ENCODE assay signal across 11 mouse cellular contexts in genomic region chr5:127234715-127235114, GRCm38 (mm10). TPM values are rescaled to one million over a fixed set of nuclear protein-coding genes. Genes with fewer than 3 reads are reported as not detected.
A peak's percentile ranks its signal among the peaks of the same experiment; 100 is the strongest.
DNase-seq lines count a peak whose midpoint lies in the region; ATAC-seq and TF ChIP-seq lines count a peak whose summit lies in the region.
"Had no signal": no experiment of that assay in that cellular context is flagged by ENCODE, and none has a peak within 500 bp of the region (broad histone marks: within the 10 kb centered on the region; RNA-seq: fewer than 3 reads in every experiment).

No protein-coding gene starts in this region.

- 4% methylated on average over 7 of the region's 7 CpGs for WGBS in kidney, embryonic 16.5 days
- WGBS in hindbrain, embryonic 13.5 days, result under 1% methylated on average over 7 of the region's 7 CpGs
- 5% methylated on average over 7 of the region's 7 CpGs for WGBS in neural tube, embryonic 11.5 days
- 7% methylated on average over 7 of the region's 7 CpGs for WGBS in intestine, postnatal 0 days
- 7% methylated on average over 7 of the region's 7 CpGs for WGBS in heart, embryonic 10.5 days

- H3K9ac ChIP-seq in kidney, embryonic 16.5 days (replicated peaks; ENCODE audit: low read length), result no peak overlapping the region
- no peak overlapping the region; the same call in 1 of the 2 replicates for H3K9ac ChIP-seq in hindbrain, embryonic 13.5 days
- H3K9ac ChIP-seq in neural tube, embryonic 11.5 days (ENCODE audit: low read length), result no peak overlapping the region; the same call in 1 of the 2 replicates
- H3K9ac ChIP-seq in intestine, postnatal 0 days (ENCODE audit: low read depth, low read length), result no peak overlapping the region
- H3K9ac ChIP-seq: heart, embryonic 15.5 days had no signal

- TF ChIP-seq CTCF in intestine, postnatal 0 days (IDR thresholded peaks at IDR 0.05; ENCODE audit: low read depth), result no peak

- peaks cover 6% of the 10 kb centered on the region; the same call in 1 of the 2 replicates for H3K4me1 ChIP-seq in kidney, embryonic 16.5 days (ENCODE audit: insufficient read depth, low read length)
- peaks cover 15% of the 10 kb centered on the region for H3K4me1 ChIP-seq in hindbrain, embryonic 13.5 days (replicated peaks)
- peaks cover 8% of the 10 kb centered on the region for H3K4me1 ChIP-seq in neural tube, embryonic 11.5 days (ENCODE audit: control insufficient read depth, insufficient read depth, low read length)
- no peaks in the 10 kb centered on the region for H3K4me1 ChIP-seq in intestine, postnatal 0 days (replicated peaks; ENCODE audit: control insufficient read depth, insufficient read depth, low read length)
- H3K4me1 ChIP-seq in heart, embryonic 10.5 days, result no peaks in the 10 kb centered on the region

- 0 out of 2 replicates have a peak, but pooled peaks have one; percentile 31 for ATAC-seq in kidney, embryonic 16.5 days (ENCODE audit: low FRiP score, low TSS enrichment)
- peak; percentile 84 for ATAC-seq in hindbrain, embryonic 13.5 days (ENCODE audit: low FRiP score)
- peak; percentile 78 for ATAC-seq in neural tube, embryonic 11.5 days (ENCODE audit: insufficient read depth, low FRiP score, low TSS enrichment)
- no peak for ATAC-seq in intestine, postnatal 0 days

- no peak overlapping the region for H3K4me2 ChIP-seq in kidney, embryonic 16.5 days (replicated peaks; ENCODE audit: low read depth, low read length)
- peak overlapping the region; percentile 15 for H3K4me2 ChIP-seq in hindbrain, embryonic 13.5 days
- H3K4me2 ChIP-seq in neural tube, embryonic 11.5 days (ENCODE audit: low read depth), result peak overlapping the region; percentile 22; the same call in 1 of the 2 replicates
- H3K4me2 ChIP-seq in intestine, postnatal 0 days (replicated peaks; ENCODE audit: low read depth), result no peak overlapping the region

- H3K4me3 ChIP-seq in kidney, embryonic 16.5 days (ENCODE audit: low read length), result no peak overlapping the region
- H3K4me3 ChIP-seq in hindbrain, embryonic 13.5 days, result no peak overlapping the region
- no peak overlapping the region for H3K4me3 ChIP-seq in neural tube, embryonic 11.5 days (ENCODE audit: low read depth, low read length)
- H3K4me3 ChIP-seq in intestine, postnatal 0 days (ENCODE audit: low read depth, low read length), result no peak overlapping the region
- no peak overlapping the region for H3K4me3 ChIP-seq in heart, embryonic 10.5 days
- H3K4me3 ChIP-seq: heart, embryonic 15.5 days had no signal

- H3K27ac ChIP-seq in kidney, embryonic 16.5 days (ENCODE audit: low read length), result no peak overlapping the region
- H3K27ac ChIP-seq in hindbrain, embryonic 13.5 days, result peak overlapping the region; percentile 73
- H3K27ac ChIP-seq in neural tube, embryonic 11.5 days (ENCODE audit: low read depth, low read length), result no peak overlapping the region
- no peak overlapping the region for H3K27ac ChIP-seq in intestine, postnatal 0 days (ENCODE audit: low read depth, low read length)
- no peak overlapping the region for H3K27ac ChIP-seq in heart, embryonic 10.5 days
- H3K27ac ChIP-seq: heart, embryonic 15.5 days had no signal

- no peak for DNase-seq in kidney, postnatal 36 days
- peak; percentile 93 for DNase-seq in embryo, embryonic 10.5 days (ENCODE audit: low spot score)
- peak; percentile 79 for DNase-seq in neural tube, embryonic 11.5 days (ENCODE audit: low spot score)
- no peak for DNase-seq in urinary bladder, postnatal 25 days (ENCODE audit: low spot score)
- DNase-seq in heart, embryonic 10.5 days (ENCODE audit: low spot score), result no peak
- DNase-seq: B cell, adult 2 months; thymus, adult 18-20 months had no signal

- no peaks in the 10 kb centered on the region for H3K36me3 ChIP-seq in kidney, embryonic 16.5 days (ENCODE audit: insufficient read depth, low read length)
- H3K36me3 ChIP-seq in hindbrain, embryonic 13.5 days, result no peaks in the 10 kb centered on the region
- no peaks in the 10 kb centered on the region for H3K36me3 ChIP-seq in neural tube, embryonic 11.5 days (ENCODE audit: control insufficient read depth, insufficient read depth, low read length)
- H3K36me3 ChIP-seq in intestine, postnatal 0 days (ENCODE audit: control insufficient read depth, insufficient read depth), result no peaks in the 10 kb centered on the region
- no peaks in the 10 kb centered on the region for H3K36me3 ChIP-seq in heart, embryonic 10.5 days
- H3K36me3 ChIP-seq: heart, embryonic 15.5 days had no signal

- peaks cover 33% of the 10 kb centered on the region for H3K27me3 ChIP-seq in kidney, embryonic 16.5 days (ENCODE audit: insufficient read depth, low read length)
- H3K27me3 ChIP-seq in hindbrain, embryonic 13.5 days, result peaks cover 51% of the 10 kb centered on the region
- H3K27me3 ChIP-seq in neural tube, embryonic 11.5 days (ENCODE audit: control insufficient read depth, insufficient read depth, low read length), result no peaks in the 10 kb centered on the region; the same call in 1 of the 2 replicates
- no peaks in the 10 kb centered on the region for H3K27me3 ChIP-seq in intestine, postnatal 0 days (replicated peaks; ENCODE audit: control insufficient read depth, insufficient read depth, low read length)
- peaks cover 17% of the 10 kb centered on the region; the same call in 1 of the 2 replicates for H3K27me3 ChIP-seq in heart, embryonic 10.5 days (ENCODE audit: insufficient read depth, poor library complexity, severe bottlenecking)

- no peaks in the 10 kb centered on the region; the same call in 1 of the 2 replicates for H3K9me3 ChIP-seq in kidney, embryonic 16.5 days (ENCODE audit: low read length)
- no peaks in the 10 kb centered on the region for H3K9me3 ChIP-seq in hindbrain, embryonic 13.5 days
- H3K9me3 ChIP-seq in neural tube, embryonic 11.5 days (ENCODE audit: control insufficient read depth, low read length), result no peaks in the 10 kb centered on the region
- no peaks in the 10 kb centered on the region for H3K9me3 ChIP-seq in intestine, postnatal 0 days (ENCODE audit: control insufficient read depth)
- H3K9me3 ChIP-seq in heart, embryonic 10.5 days, result peaks cover 5% of the 10 kb centered on the region; the same call in 1 of the 2 replicates
- H3K9me3 ChIP-seq: heart, embryonic 15.5 days had no signal

RNA-seq across cellular contexts. Expression of gene Tmem132c, which starts 6.9 kb away (rescaled TPM):
- polyA plus RNA-seq in kidney, embryonic 16.5 days (2015; fragmentation: Nextera tagmentation; extraction: Ambion mirVana), result 1.3 and 1.5 TPM in 2 replicates
- polyA plus RNA-seq in hindbrain, embryonic 13.5 days (2015; fragmentation: Nextera tagmentation; extraction: Ambion mirVana), result 11.1 and 11.8 TPM in 2 replicates
- polyA plus RNA-seq in neural tube, embryonic 11.5 days (2014; fragmentation: Nextera tagmentation; extraction: Ambion mirVana), result 24.6 and 25.2 TPM in 2 replicates
- polyA plus RNA-seq in intestine, postnatal 0 days (2015; fragmentation: Nextera tagmentation; extraction: Ambion mirVana), result 0.07 and 0.18 TPM in 2 replicates
- polyA plus RNA-seq in heart, embryonic 10.5 days (2016; fragmentation: Nextera tagmentation; extraction: Ambion mirVana), result 6.3 and 11.9 TPM in 2 replicates

Comparison
In these comparisons a context has a peak if more than half of its experiments do, and no peak if none do; other contexts are left out.
1. H3K4me2 ChIP-seq: peak in hindbrain, embryonic 13.5 days (single experiment) and neural tube, embryonic 11.5 days (single experiment); none in kidney, embryonic 16.5 days (single experiment) and intestine, postnatal 0 days (single experiment).
2. DNase-seq: peak in embryo, embryonic 10.5 days (single experiment) and neural tube, embryonic 11.5 days (single experiment); none in kidney, postnatal 36 days (0 of 2), urinary bladder, postnatal 25 days (single experiment) and heart, embryonic 10.5 days (single experiment).